Mouse (Mus musculus): ENCODE data around the gene 4933402J07Rik. TPM values are rescaled to one million over a fixed set of nuclear protein-coding genes. Genes with fewer than 3 reads are reported as not detected.
A peak's percentile ranks its signal among the peaks of the same experiment; 100 is the strongest.

4933402J07Rik gene
- polyA plus RNA-seq, 1 experiment from 2014 or later = not detected

DNA sequence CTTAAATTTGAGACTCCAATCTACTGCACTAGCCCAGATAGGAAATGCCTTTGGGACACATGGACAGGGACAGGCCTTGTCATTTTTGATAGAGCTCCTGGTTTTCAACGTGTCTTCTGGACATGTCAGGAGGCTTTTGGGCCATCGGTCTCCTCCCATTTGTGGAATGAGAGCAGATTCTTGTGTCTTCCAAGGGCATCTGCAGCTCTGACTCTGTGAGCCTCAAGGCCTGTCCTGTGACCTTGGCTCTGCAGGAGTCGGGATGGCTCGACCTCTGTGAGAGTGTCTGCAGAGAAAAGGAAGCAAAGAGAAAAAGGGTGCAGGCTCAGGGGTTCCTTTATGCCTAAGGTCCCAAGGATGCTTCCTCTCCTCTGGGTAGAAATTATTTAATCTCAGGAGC is 13.8 kb upstream of the 4933402J07Rik start:
- Histone ChIP-seq H3K9me3 (ENCODE audit: control insufficient read depth, low read length) (no peaks in the 10 kb centered on the region), H3K36me3 (ENCODE audit: control insufficient read depth, insufficient read depth, low read length) (no peaks in the 10 kb centered on the region), H3K4me1 (replicated peaks; ENCODE audit: control insufficient read depth, insufficient read depth, low read length) (no peaks in the 10 kb centered on the region), H3K4me2 (ENCODE audit: low read length) (no peak overlapping the region), H3K27me3 (replicated peaks; ENCODE audit: control insufficient read depth, insufficient read depth, low read length) (no peaks in the 10 kb centered on the region), H3K27ac (ENCODE audit: low read depth) (no peak overlapping the region), H3K9ac (ENCODE audit: low read length) (no peak overlapping the region), H3K4me3 (ENCODE audit: low read depth, low read length) (no peak overlapping the region)
- DNase-seq (ENCODE audit: low spot score) (no peak), ATAC-seq (replicated peaks; ENCODE audit: low FRiP score, low TSS enrichment, low read depth) (no peak)
- WGBS = 54% methylated on average over 4 of the region's 4 CpGs

DNA sequence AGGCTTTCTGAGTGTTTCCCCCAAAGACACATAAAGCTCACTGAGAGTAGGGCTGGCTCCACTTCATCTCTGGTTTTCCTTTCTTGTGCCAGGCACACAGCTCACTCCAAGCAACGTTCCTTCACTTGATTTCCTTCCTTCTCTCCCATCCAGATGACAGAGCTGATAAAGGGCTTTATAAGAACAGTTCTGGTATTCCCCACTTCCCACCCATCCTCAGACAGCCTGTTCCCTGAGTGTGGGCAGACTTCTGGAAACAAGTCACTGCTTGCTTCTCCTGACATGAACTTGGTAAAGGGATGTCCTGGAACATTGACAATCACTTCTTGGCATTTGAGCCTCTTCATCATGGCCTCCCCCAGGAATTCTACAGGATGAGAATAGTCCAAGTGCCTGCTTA is 10.9 kb upstream of the 4933402J07Rik start:
- WGBS = 50% methylated on average over 1 of the region's 1 CpGs
- H3K27me3 ChIP-seq (replicated peaks; ENCODE audit: control insufficient read depth, insufficient read depth, low read length) = no peaks in the 10 kb centered on the region
- no peak for ATAC-seq (replicated peaks; ENCODE audit: low FRiP score, low TSS enrichment, low read depth)
- no peaks in the 10 kb centered on the region for H3K4me1 ChIP-seq (replicated peaks; ENCODE audit: control insufficient read depth, insufficient read depth, low read length)
- H3K36me3 ChIP-seq (ENCODE audit: control insufficient read depth, insufficient read depth, low read length) = no peaks in the 10 kb centered on the region
- H3K4me3 ChIP-seq (ENCODE audit: low read depth, low read length) = no peak overlapping the region
- H3K27ac ChIP-seq (ENCODE audit: low read depth) = no peak overlapping the region
- no peak overlapping the region for H3K9ac ChIP-seq (ENCODE audit: low read length)
- DNase-seq (ENCODE audit: low spot score) = no peak
- H3K9me3 ChIP-seq (ENCODE audit: control insufficient read depth, low read length) = no peaks in the 10 kb centered on the region
- no peak overlapping the region for H3K4me2 ChIP-seq (ENCODE audit: low read length)

DNA sequence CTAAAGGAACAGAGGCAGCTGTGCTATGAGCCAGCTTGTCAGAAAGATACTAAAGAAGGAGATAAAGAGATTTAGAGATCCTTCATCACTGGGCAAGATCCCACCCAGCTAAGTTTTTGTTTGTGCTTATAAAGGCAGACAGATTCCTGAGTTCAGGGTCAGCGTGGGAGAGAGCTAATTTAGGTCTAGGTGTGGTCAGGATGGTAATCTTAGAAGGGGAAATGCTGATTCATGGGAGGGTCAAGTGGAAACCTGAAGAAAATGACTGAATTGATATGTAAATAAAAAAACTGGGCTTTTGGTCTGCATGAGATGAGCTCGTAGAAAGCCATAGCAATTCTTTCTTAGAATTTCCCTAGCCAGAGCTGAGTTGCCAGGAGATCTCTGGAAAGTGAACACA is 2.9 kb upstream of the 4933402J07Rik start:
- Histone ChIP-seq H3K4me3 (ENCODE audit: low read depth, low read length) (no peak overlapping the region), H3K9ac (ENCODE audit: low read length) (no peak overlapping the region), H3K27me3 (replicated peaks; ENCODE audit: control insufficient read depth, insufficient read depth, low read length) (no peaks in the 10 kb centered on the region), H3K9me3 (ENCODE audit: control insufficient read depth, low read length) (no peaks in the 10 kb centered on the region), H3K4me2 (ENCODE audit: low read length) (no peak overlapping the region), H3K4me1 (replicated peaks; ENCODE audit: control insufficient read depth, insufficient read depth, low read length) (no peaks in the 10 kb centered on the region), H3K36me3 (ENCODE audit: control insufficient read depth, insufficient read depth, low read length) (no peaks in the 10 kb centered on the region), H3K27ac (ENCODE audit: low read depth) (no peak overlapping the region)
- ATAC-seq (replicated peaks; ENCODE audit: low FRiP score, low TSS enrichment, low read depth) (no peak), DNase-seq (ENCODE audit: low spot score) (no peak)
- WGBS = 56% methylated on average over 2 of the region's 2 CpGs

DNA sequence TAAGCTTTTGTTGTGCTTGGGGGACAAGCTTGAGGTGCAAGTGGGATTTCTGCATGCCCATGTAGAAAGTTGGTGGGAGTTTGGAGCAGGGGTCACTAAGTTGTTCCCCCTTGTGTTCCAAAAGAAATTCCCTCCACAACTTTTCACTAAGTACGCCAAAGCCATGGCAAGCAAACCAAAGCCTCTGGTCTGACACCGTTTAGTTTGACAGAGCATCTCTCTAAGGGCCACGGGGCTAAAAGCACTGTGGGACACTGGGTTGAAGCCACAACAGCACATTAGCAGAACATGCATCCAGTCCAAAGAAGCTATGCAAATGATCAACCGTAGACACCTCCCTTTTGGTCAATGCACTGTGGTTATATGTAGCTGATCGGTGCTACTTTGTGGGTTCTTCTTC is 5.5 kb downstream of the 4933402J07Rik start:
- Histone ChIP-seq H3K4me3 (ENCODE audit: low read depth, low read length) (no peak overlapping the region), H3K4me2 (ENCODE audit: low read length) (no peak overlapping the region), H3K9ac (ENCODE audit: low read length) (no peak overlapping the region), H3K4me1 (replicated peaks; ENCODE audit: control insufficient read depth, insufficient read depth, low read length) (0 out of 2 replicates have a peak, but pooled peaks cover 2% of the 10 kb centered on the region), H3K9me3 (ENCODE audit: control insufficient read depth, low read length) (no peaks in the 10 kb centered on the region), H3K36me3 (ENCODE audit: control insufficient read depth, insufficient read depth, low read length) (no peaks in the 10 kb centered on the region), H3K27ac (ENCODE audit: low read depth) (no peak overlapping the region), H3K27me3 (replicated peaks; ENCODE audit: control insufficient read depth, insufficient read depth, low read length) (no peaks in the 10 kb centered on the region)
- DNase-seq (ENCODE audit: low spot score) (no peak), ATAC-seq (replicated peaks; ENCODE audit: low FRiP score, low TSS enrichment, low read depth) (no peak)
- 85% methylated on average over 5 of the region's 5 CpGs for WGBS

DNA sequence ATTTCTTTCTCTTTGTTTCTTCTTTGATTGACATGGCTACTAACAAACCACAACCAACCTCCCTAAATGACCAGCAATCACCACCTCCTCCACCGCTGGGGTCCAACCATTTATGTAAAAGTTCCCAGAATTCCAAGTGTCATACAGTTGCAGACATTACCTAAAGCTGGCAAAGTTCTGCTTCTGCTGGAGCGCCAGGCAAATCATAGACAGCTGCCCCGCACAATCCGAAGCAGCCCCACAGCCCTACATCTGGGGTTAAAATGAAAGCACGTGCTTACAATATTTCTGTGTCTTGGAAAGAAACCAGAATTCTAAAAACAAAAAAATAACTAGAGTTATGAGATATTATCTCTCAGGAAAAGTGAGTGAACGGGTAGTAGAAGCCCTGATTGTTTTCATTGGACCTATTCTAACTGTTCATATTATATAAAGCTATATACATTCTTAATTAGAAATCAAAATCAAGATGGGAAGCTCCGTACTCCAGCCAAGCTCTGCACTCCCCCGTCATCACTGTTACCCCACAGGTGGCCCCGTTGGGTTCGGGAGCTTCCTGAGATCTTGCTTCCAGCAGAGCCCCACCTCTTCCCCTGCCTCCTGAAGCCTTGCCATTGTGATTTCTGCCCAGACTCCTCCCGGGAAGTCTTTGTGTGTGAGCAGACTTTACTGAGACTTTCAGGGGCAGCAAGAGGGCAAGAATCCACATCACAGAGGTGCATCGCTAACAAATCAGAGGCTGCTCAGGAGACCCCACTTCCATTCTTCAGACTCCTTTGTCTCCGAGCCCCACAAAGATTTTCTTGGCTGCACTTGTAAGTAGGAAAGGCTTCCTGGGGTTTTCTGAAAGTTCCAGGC is 6.3 kb downstream of the 4933402J07Rik start:
- Histone ChIP-seq H3K36me3 (ENCODE audit: control insufficient read depth, insufficient read depth, low read length) (no peaks in the 10 kb centered on the region), H3K4me2 (ENCODE audit: low read length) (peak overlapping the region; percentile 47), H3K27ac (ENCODE audit: low read depth) (peak overlapping the region; percentile 54; the same call in 1 of the 2 replicates), H3K9ac (ENCODE audit: low read length) (peak overlapping the region; percentile 12), H3K27me3 (replicated peaks; ENCODE audit: control insufficient read depth, insufficient read depth, low read length) (no peaks in the 10 kb centered on the region), H3K4me3 (ENCODE audit: low read depth, low read length) (peak overlapping the region; percentile 20), H3K4me1 (replicated peaks; ENCODE audit: control insufficient read depth, insufficient read depth, low read length) (0 out of 2 replicates have a peak, but pooled peaks cover 2% of the 10 kb centered on the region), H3K9me3 (ENCODE audit: control insufficient read depth, low read length) (no peaks in the 10 kb centered on the region)
- ATAC-seq (replicated peaks; ENCODE audit: low FRiP score, low TSS enrichment, low read depth) = no peak
- WGBS = 29% methylated on average over 13 of the region's 13 CpGs
- DNase-seq (ENCODE audit: low spot score) = peak; percentile 65

DNA sequence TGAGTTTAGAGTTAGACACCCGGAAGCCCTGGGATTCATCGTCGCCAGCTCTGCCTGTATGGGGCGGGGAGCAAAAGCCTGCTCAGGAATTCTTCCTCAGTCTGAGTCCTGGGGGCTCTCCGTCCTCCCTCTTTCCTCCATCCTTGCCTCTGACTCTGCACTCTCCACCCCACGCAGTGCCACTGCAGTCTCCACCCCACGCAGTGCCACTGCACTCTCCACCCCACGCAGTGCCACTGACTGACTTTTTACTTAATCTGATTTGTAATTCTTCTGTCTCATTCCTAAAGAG is 6.9 kb downstream of the 4933402J07Rik start:
- Histone ChIP-seq H3K4me1 (replicated peaks; ENCODE audit: control insufficient read depth, insufficient read depth, low read length) (0 out of 2 replicates have a peak, but pooled peaks cover 2% of the 10 kb centered on the region), H3K27ac (ENCODE audit: low read depth) (peak overlapping the region; percentile 54; the same call in 1 of the 2 replicates), H3K36me3 (ENCODE audit: control insufficient read depth, insufficient read depth, low read length) (no peaks in the 10 kb centered on the region), H3K4me3 (ENCODE audit: low read depth, low read length) (peak overlapping the region; percentile 20), H3K27me3 (replicated peaks; ENCODE audit: control insufficient read depth, insufficient read depth, low read length) (no peaks in the 10 kb centered on the region), H3K9ac (ENCODE audit: low read length) (peak overlapping the region; percentile 12), H3K9me3 (ENCODE audit: control insufficient read depth, low read length) (no peaks in the 10 kb centered on the region), H3K4me2 (ENCODE audit: low read length) (peak overlapping the region; percentile 47)
- 2% methylated on average over 8 of the region's 8 CpGs for WGBS
- ATAC-seq (replicated peaks; ENCODE audit: low FRiP score, low TSS enrichment, low read depth) = no peak
- no peak for DNase-seq (ENCODE audit: low spot score)

DNA sequence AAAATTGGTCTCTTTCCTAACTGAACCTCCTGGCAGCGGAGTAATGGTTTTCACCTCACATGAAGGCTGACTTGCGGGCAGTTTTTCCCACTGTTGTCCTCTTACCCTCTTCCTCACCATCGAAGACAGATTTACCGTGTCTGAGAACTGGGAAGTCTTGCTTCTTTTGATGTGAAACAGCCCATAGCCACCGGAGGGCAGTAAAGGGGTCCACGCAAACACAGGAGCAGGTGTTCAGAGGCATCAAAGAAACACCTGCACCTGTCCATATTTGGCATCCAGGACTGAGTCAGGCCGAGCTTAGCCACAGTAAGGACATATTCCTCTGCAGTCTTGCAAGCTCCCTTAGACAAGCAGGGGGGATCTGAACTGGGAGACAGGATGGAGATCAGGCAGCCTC is 7.2 kb downstream of the 4933402J07Rik start:
- H3K9ac ChIP-seq (ENCODE audit: low read length) = peak overlapping the region; percentile 12; the same call in 1 of the 2 replicates
- no peaks in the 10 kb centered on the region for H3K36me3 ChIP-seq (ENCODE audit: control insufficient read depth, insufficient read depth, low read length)
- no peak overlapping the region for H3K27ac ChIP-seq (ENCODE audit: low read depth)
- H3K27me3 ChIP-seq (replicated peaks; ENCODE audit: control insufficient read depth, insufficient read depth, low read length) = no peaks in the 10 kb centered on the region
- peak overlapping the region; percentile 20; the same call in 1 of the 2 replicates for H3K4me3 ChIP-seq (ENCODE audit: low read depth, low read length)
- ATAC-seq (replicated peaks; ENCODE audit: low FRiP score, low TSS enrichment, low read depth) (no peak; the same call in 1 of the 2 replicates), DNase-seq (ENCODE audit: low spot score) (peak; percentile 60)
- 0 out of 2 replicates have a peak, but pooled peaks cover 2% of the 10 kb centered on the region for H3K4me1 ChIP-seq (replicated peaks; ENCODE audit: control insufficient read depth, insufficient read depth, low read length)
- H3K9me3 ChIP-seq (ENCODE audit: control insufficient read depth, low read length) = no peaks in the 10 kb centered on the region
- WGBS = 7% methylated on average over 7 of the region's 7 CpGs
- peak overlapping the region; percentile 47 for H3K4me2 ChIP-seq (ENCODE audit: low read length)

DNA sequence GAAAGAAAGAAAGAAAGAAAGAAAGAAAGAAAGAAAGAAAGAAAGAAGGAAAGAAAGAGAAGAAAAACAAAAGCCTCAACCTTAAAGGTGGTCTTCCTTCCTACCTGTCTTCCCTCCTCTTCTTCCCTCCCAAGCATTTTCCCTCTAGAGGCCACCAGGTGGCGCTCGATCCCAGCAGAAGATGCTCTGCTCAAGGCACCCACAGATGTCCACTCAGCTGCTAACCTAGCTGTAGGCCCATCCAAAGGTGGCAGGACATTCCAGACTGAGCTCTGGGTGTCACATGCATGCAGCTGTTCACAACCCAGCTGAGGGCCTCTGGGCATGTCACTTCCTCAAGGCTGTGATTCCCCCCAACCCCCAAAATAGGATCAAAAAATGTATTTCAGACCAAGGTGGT is 30.6 kb downstream of the 4933402J07Rik start:
- DNase-seq (ENCODE audit: low spot score) (peak; percentile 76), ATAC-seq (replicated peaks; ENCODE audit: low FRiP score, low TSS enrichment, low read depth) (peak; percentile 50; the same call in 1 of the 2 replicates)
- no peak overlapping the region for H3K27ac ChIP-seq (ENCODE audit: low read depth)
- no peak overlapping the region for H3K4me3 ChIP-seq (ENCODE audit: low read depth, low read length)
- no peak overlapping the region for H3K4me2 ChIP-seq (ENCODE audit: low read length)
- WGBS = 0% methylated on average over 2 of the region's 2 CpGs
- no peaks in the 10 kb centered on the region for H3K9me3 ChIP-seq (ENCODE audit: control insufficient read depth, low read length)
- H3K4me1 ChIP-seq (replicated peaks; ENCODE audit: control insufficient read depth, insufficient read depth, low read length) = no peaks in the 10 kb centered on the region
- no peaks in the 10 kb centered on the region for H3K36me3 ChIP-seq (ENCODE audit: control insufficient read depth, insufficient read depth, low read length)
- H3K27me3 ChIP-seq (replicated peaks; ENCODE audit: control insufficient read depth, insufficient read depth, low read length) = no peaks in the 10 kb centered on the region
- no peak overlapping the region for H3K9ac ChIP-seq (ENCODE audit: low read length)

DNA sequence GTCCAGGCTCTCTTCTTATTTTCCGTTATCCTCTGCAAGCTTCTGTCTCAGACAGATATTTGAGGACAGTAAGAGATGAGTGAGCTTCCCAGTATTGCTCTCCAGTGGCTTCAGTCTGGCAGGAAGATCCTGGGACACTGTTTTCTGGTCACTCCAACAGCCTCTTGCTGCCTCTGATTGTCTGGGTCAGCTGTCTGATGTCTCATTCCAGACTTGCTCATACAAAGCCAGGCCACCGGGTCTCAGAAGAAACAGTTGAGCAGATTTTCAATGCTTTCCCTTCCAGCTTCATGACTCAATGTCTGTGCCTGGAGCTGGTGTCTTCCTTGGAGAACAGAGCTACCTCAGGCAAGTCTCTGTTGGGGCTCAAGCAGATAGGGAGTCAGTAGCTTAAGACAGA is 39.1 kb downstream of the 4933402J07Rik start:
- Histone ChIP-seq H3K9ac (ENCODE audit: low read length) (no peak overlapping the region), H3K4me1 (replicated peaks; ENCODE audit: control insufficient read depth, insufficient read depth, low read length) (no peaks in the 10 kb centered on the region), H3K9me3 (ENCODE audit: control insufficient read depth, low read length) (no peaks in the 10 kb centered on the region), H3K36me3 (ENCODE audit: control insufficient read depth, insufficient read depth, low read length) (no peaks in the 10 kb centered on the region), H3K4me2 (ENCODE audit: low read length) (no peak overlapping the region), H3K27ac (ENCODE audit: low read depth) (no peak overlapping the region), H3K27me3 (replicated peaks; ENCODE audit: control insufficient read depth, insufficient read depth, low read length) (peaks cover 3% of the 10 kb centered on the region; the same call in 1 of the 2 replicates), H3K4me3 (ENCODE audit: low read depth, low read length) (no peak overlapping the region)
- no peak for ATAC-seq (replicated peaks; ENCODE audit: low FRiP score, low TSS enrichment, low read depth)
- WGBS = 73% methylated on average over 2 of the region's 2 CpGs
- no peak for DNase-seq (ENCODE audit: low spot score)

Data from intestine, embryonic 14.5 days (tissue).